Mouse (Mus musculus) left cerebral cortex, adult 8-10 months (tissue): Measurements from ENCODE around the gene Erlin1. TPM values are rescaled to one million over a fixed set of nuclear protein-coding genes. Genes with fewer than 3 reads are reported as not detected.

Source experiments
- DNase-seq, 2 experiments: peaks; one replicate each; pipeline ENCODE4 v3.0.0; 2022; ENCODE audit warnings: low spot score in 2 of 2
- total RNA-seq, 4 experiments: library from RNA; stranded (reverse); gene quantifications; 2 replicates each; pipeline ENCODE4 v1.2.4; 2022

Gene Erlin1
- total RNA-seq, 4 experiments from 2014 or later = 23.2 to 26.1 (median 25.1) TPM

DNA sequence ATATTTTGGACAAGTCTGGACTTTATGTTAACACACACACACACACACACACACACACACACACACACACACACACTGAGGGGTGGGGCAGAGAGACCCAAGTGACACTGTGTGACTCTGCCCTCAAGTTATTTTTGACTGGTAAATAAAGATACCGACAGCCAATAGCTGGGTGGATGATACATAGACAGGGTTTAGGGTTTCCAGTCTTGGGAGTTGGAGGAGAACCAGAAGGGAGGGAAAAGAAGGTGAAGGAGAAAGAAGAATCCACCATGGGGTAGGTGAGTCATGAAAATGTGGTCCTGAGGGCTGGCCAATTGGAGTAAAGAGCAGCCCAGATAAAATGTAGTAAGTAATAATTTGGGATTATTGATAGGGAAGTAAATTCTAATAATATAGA is 69.5 kb downstream of the Erlin1 start:
- DNase-seq = no peak

DNA sequence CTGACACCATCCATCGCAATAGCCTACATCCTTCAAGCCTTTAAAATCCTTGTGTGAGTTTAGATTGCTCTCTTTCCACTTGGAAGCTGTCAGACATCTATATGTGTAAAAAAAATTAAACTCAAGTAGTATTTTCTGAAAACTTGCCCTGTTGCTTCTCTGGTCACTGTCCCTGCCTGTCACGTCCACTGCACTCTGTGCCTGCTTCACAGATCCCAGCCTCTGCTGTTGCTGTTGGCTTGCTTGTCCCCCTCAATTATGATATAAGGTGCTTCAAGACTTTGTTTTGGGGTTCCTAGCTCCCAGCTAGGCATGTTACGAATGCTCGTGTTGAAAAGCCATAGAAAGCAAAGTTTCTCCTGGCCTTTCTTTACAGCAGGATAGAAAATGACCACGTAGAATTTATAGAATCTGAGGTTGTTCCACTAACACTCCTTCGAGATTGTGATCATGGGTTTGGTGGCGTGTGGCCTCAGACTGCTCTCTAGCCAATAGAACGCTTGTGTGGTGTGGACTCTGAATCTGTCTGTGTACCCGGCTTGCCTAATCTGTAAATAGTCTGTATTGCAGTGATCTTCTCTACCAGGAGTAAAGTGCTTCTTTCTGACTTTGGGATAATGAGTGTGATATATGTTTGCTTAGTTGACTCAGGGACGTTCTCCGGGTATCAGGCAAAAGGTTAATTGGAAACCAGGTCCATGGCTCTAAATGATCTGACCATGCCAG is 70.6 kb downstream of the Erlin1 start:
- no peak for DNase-seq

DNA sequence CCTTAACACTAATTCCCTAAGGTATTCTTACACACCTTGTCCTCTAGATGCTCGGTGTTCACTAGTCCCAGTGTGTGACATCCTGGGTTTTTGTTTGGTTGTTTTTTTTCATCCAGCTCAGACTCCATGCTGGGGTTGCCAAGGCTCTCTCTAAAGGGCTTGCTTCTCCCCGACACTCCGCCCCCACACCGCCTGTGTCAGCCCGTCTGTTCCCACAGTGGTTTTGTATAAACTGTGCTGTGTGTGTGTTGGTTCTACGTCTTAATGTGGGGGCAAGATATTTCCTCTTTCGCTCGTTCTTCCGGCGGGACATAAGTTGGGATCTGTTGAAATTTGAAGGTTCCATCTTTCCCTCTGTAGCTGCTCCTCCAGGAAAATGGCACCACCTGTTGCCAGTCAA is 71.5 kb downstream of the Erlin1 start:
- peak; percentile 43 to 69 for DNase-seq

DNA sequence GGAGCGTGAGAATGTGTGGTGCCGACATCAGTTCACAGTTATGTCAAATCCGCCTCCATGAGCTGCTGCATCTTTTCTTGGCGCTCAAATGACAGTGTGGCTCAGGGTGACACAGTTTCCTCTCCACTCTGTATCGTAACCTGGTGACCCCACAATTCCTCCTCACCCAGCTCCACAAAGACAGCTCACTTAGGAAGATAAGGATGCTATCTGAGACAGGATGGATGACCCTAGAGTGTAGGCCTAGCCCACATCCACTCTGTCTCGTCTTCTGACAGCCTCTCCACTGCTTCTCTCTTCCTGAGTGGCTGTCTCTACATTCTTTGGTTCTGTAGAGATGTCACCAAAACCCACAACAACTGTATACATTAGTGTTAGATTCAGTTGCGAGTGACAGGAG is 74.2 kb downstream of the Erlin1 start:
- no peak for DNase-seq

DNA sequence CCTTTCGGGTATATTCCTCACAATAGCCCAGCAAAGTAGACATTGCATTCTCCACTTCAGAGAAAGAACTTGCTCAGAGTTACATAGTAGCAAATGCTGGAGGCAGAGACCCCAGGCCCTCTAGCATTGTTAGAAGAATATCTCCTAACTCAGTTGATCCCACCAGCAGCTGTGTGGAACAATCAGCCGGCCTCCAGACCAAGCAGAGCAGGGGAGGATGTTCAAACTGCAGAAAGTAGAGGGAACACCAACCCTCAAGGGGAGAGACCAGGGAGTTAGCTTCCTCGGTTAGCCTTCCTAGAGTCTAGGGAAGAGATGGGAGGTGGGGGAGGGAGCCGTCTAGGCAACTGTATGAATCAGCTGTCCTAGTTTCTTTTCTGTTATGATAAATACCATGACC is 77.1 kb downstream of the Erlin1 start:
- no peak for DNase-seq

DNA sequence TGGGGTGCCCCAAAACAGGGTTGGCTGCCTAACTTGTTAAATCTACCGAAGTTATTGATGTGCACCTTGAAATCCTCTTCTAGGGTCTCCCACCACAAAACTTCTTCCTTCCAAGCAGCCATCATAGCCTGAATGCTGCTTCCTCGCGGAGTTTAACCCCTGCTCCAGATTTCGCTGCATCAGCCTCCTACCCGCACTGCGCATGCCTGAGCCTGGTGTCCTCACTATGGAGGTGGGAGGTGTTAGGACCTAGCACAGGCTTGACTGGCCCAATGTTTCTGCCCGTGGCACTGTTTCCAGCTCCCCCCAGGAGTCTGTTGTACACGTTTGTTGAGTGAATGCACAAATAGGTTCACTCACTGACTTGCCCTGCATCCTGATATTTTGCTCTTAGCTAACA is 79.2 kb downstream of the Erlin1 start:
- no peak for DNase-seq

DNA sequence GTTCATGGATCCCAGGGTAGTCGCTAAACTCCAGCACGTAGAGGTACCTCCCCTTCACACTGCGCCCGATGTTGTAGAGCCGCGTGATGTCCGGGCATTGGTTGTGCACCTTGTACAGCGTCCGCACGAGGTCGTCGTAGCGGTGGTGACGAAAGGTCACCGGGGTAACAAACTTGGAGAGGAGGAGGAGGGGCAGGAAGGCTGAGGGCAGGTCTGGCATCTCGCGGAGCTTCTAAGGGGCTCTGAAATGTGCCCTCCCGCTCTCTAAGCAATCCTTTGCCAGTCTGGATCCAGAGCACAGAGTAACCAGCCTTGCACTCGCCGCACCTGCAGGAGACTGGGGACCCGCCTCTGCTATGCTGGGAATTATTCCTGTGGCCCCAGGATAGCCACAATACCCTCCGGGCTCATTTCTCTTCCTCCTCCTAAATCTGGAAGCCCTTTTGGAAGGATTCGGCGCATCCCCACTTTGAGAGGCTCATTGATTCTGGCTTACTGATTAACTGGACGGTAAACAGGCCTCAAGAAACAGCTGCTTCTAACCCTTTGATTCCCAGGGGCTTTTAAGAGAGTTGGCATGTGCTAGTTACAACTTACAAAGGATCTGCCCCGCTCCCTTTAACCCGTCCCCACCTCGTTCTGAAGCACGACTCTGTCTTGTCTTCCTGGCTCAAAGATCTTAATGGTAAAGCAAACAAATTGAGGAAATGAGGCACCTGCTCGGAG is 83.4 kb downstream of the Erlin1 start, which contains the start of gene Cpn1:
Cpn1 (minus strand) TSS at position 488 of the 726 bp plus-strand sequence.
- no peak for DNase-seq

Other genes with a start within 250 kb of the Erlin1 start
- 10 to 100 TPM; 12.7 to 15.6 (median 14.8) TPM for gene Dnmbp, start 129.6 kb downstream of the Erlin1 start, total RNA-seq
- under 1 TPM in 3 of 4 experiments, not detected in 1; 0.25 to 0.63 (median 0.53) TPM for gene Cpn1, start 83.2 kb downstream of the Erlin1 start, total RNA-seq
- under 1 TPM in 3 of 4 experiments, not detected in 1; 0.20 to 0.32 (median 0.28) TPM for gene Cyp2c23, start 40.6 kb downstream of the Erlin1 start, total RNA-seq
- gene Chuk, start 37.7 kb upstream of the Erlin1 start, total RNA-seq = 10 to 100 TPM; 39.6 to 46.5 (median 44.0) TPM
- gene Cwf19l1, start 66.1 kb upstream of the Erlin1 start, total RNA-seq = 10 to 100 TPM; 18.1 to 22.0 (median 19.1) TPM
- 10 to 100 TPM; 53.2 to 61.1 (median 58.7) TPM for gene Bloc1s2, start 76.7 kb upstream of the Erlin1 start, total RNA-seq
- gene Pkd2l1, start 122.7 kb upstream of the Erlin1 start, total RNA-seq = under 1 TPM; 0.17 to 0.59 (median 0.44) TPM
- 1 to 10 TPM; 2.9 to 3.8 (median 3.1) TPM for gene Scd3, start 133.5 kb upstream of the Erlin1 start, total RNA-seq
- 100 to 1,000 TPM; 702 to 768 (median 723) TPM for gene Scd2, start 223.9 kb upstream of the Erlin1 start, total RNA-seq